Mouse (Mus musculus) heart, postnatal 0 days (tissue): ENCODE results near the gene Cep135.

Experiments used
- CTCF ChIP-seq: IDR thresholded peaks from 2 replicates; pipeline ENCODE4 v1.5.1; 2016; ENCODE audit warnings: antibody characterized with exemption, control low read depth, low read depth
- EP300 ChIP-seq: IDR thresholded peaks from 2 replicates; pipeline ENCODE4 v1.6.1; 2016; ENCODE audit warnings: antibody characterized with exemption, low read depth

DNA sequence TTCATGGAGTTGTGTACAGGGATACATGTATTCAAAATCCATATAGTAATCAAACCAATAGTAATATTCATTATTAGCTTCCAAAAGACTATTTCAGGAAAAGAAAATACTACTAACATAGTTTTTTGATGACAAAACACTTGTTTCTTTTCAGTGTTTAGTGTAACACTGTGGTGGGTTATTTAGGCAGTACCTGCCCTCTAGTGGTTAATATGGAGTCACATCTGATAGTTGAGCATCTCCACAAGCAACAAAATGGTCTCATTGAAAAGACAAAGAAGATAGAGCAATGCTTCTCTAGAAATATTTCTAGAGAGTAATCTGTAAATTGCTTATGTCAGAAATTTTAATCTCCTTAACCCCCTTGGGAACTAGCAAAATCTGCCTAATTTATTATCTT is 47.7 kb upstream of the Cep135 start:
- TF ChIP-seq EP300 (no peak), CTCF (peak; percentile 59)
